8 mouse cellular contexts compared by ENCODE assay signal in genomic region chr7:19871943-19872601, GRCm38 (mm10). TPM values are rescaled to one million over a fixed set of nuclear protein-coding genes. Genes with fewer than 3 reads are reported as not detected.
DNase-seq lines count a peak whose midpoint lies in the region; ATAC-seq and TF ChIP-seq lines count a peak whose summit lies in the region.

No protein-coding gene starts in this region.

- H3K9ac ChIP-seq in stomach, postnatal 0 days (ENCODE audit: low read length): no peak overlapping the region

- no peak overlapping the region for H3K4me2 ChIP-seq in stomach, postnatal 0 days (replicated peaks; ENCODE audit: low read depth)

- peak overlapping the region; percentile 85; the same call in 1 of the 2 replicates for H3K27ac ChIP-seq in bone marrow macrophage, adult 2 months (ENCODE audit: insufficient read depth, low read depth, low read length)
- no peak overlapping the region for H3K27ac ChIP-seq in stomach, postnatal 0 days (replicated peaks)

- peak; percentile 97 for TF ChIP-seq CTCF in bone marrow macrophage, adult 2 months (IDR thresholded peaks at IDR 0.05; ENCODE audit: low read depth, low read length)
- peak; percentile 74 for TF ChIP-seq CTCF in stomach, postnatal 0 days (IDR thresholded peaks at IDR 0.05; ENCODE audit: low read depth)

- WGBS in stomach, postnatal 0 days: 31% methylated on average over 5 of the region's 5 CpGs

- TF ChIP-seq POLR2A in bone marrow macrophage, adult 2 months (IDR thresholded peaks at IDR 0.05; ENCODE audit: borderline replicate concordance, low read depth, low read length): no peak

- H3K27me3 ChIP-seq in megakaryocyte, embryonic 14.5 days (replicated peaks): no peaks in the 10 kb centered on the region
- H3K27me3 ChIP-seq in stomach, postnatal 0 days (ENCODE audit: control insufficient read depth, insufficient read depth, low read length): no peaks in the 10 kb centered on the region

- no peak for ATAC-seq in megakaryocyte, adult 5-6 weeks (ENCODE audit: poor library complexity, severe bottlenecking)
- ATAC-seq in stomach, postnatal 0 days (ENCODE audit: low FRiP score, low TSS enrichment): no peak
- ATAC-seq in erythroid progenitor cell, adult 5-6 weeks (replicated peaks; ENCODE audit: low FRiP score, poor library complexity, severe bottlenecking): no peak

- H3K4me3 ChIP-seq in megakaryocyte, embryonic 14.5 days (replicated peaks): peak overlapping the region; percentile 83
- H3K4me3 ChIP-seq in bone marrow macrophage, adult 2 months (ENCODE audit: insufficient read depth, low read length): no peak overlapping the region
- no peak overlapping the region for H3K4me3 ChIP-seq in stomach, postnatal 0 days (ENCODE audit: low read depth, low read length)

- peak; percentile 67 to 70 for DNase-seq in kidney, postnatal 4 days
- peak; percentile 58 for DNase-seq in stomach, postnatal 0 days (ENCODE audit: low spot score)
- no peak for DNase-seq in layer of hippocampus, postnatal 36 days
- DNase-seq in gastrocnemius, postnatal 10 days: no peak

- H3K36me3 ChIP-seq in megakaryocyte, embryonic 14.5 days (replicated peaks; ENCODE audit: low read length): no peaks in the 10 kb centered on the region
- no peaks in the 10 kb centered on the region for H3K36me3 ChIP-seq in stomach, postnatal 0 days (ENCODE audit: control insufficient read depth, insufficient read depth, low read length)

- H3K9me3 ChIP-seq in megakaryocyte, embryonic 14.5 days: no peaks in the 10 kb centered on the region
- no peaks in the 10 kb centered on the region for H3K9me3 ChIP-seq in stomach, postnatal 0 days (ENCODE audit: control insufficient read depth, low read length)

- H3K4me1 ChIP-seq in megakaryocyte, embryonic 14.5 days: peaks cover 50% of the 10 kb centered on the region
- H3K4me1 ChIP-seq in bone marrow macrophage, adult 2 months (ENCODE audit: control insufficient read depth, insufficient read depth, low read length): peaks cover 35% of the 10 kb centered on the region
- H3K4me1 ChIP-seq in stomach, postnatal 0 days (replicated peaks; ENCODE audit: control insufficient read depth, insufficient read depth): 0 out of 2 replicates have a peak, but pooled peaks cover 2% of the 10 kb centered on the region

- no peak for TF ChIP-seq EP300 in stomach, postnatal 0 days (optimal IDR thresholded peaks at IDR 0.05)

RNA-seq across cellular contexts. Expression of gene Ceacam16, which starts 11.0 kb away (rescaled TPM):
- polyA plus RNA-seq in megakaryocyte, embryonic 14.5 days (2012; ENCODE audit: insufficient read depth, low replicate concordance): 2.0 and 6.1 TPM in 2 replicates
- total RNA-seq in megakaryocyte, adult 5-6 weeks (2015): 0.47 and 0.75 TPM in 2 replicates
- 0.18 and 0.28 TPM in 2 replicates for total RNA-seq in megakaryocyte, adult 5-6 weeks (2017)
- polyA plus RNA-seq in bone marrow macrophage, adult 2 months (2012; ENCODE audit: insufficient read depth, insufficient read length, missing spikeins): 1.6 and 3.5 TPM in 2 replicates
- polyA plus RNA-seq in stomach, postnatal 0 days (2015; fragmentation: Nextera tagmentation; extraction: Ambion mirVana): not detected in 2 replicates
- not detected for total RNA-seq in layer of hippocampus, postnatal 36 days (2021)
- not detected in 2 replicates for total RNA-seq in erythroid progenitor cell, adult 5-6 weeks (2015; ENCODE audit: low replicate concordance)
- not detected in 2 replicates for total RNA-seq in erythroid progenitor cell, adult 5-6 weeks (2017; ENCODE audit: low replicate concordance)
- not detected for total RNA-seq in gastrocnemius, postnatal 10 days (2021)

RNA-seq across cellular contexts. Expression of gene Ceacam19, which starts 15.7 kb away (rescaled TPM):
- not detected in 2 replicates for polyA plus RNA-seq in megakaryocyte, embryonic 14.5 days (2012; ENCODE audit: insufficient read depth, low replicate concordance)
- 1.2 and 1.3 TPM in 2 replicates for total RNA-seq in megakaryocyte, adult 5-6 weeks (2015)
- 1.6 and 2.4 TPM in 2 replicates for total RNA-seq in megakaryocyte, adult 5-6 weeks (2017)
- polyA plus RNA-seq in bone marrow macrophage, adult 2 months (2012; ENCODE audit: insufficient read depth, insufficient read length, missing spikeins): 8.1 and 8.5 TPM in 2 replicates
- 9.5 and 10.2 TPM in 2 replicates for polyA plus RNA-seq in stomach, postnatal 0 days (2015; fragmentation: Nextera tagmentation; extraction: Ambion mirVana)
- not detected for total RNA-seq in layer of hippocampus, postnatal 36 days (2021)
- total RNA-seq in erythroid progenitor cell, adult 5-6 weeks (2015; ENCODE audit: low replicate concordance): not detected in 2 replicates
- total RNA-seq in erythroid progenitor cell, adult 5-6 weeks (2017; ENCODE audit: low replicate concordance): not detected in 2 replicates
- not detected for total RNA-seq in gastrocnemius, postnatal 10 days (2021)

RNA-seq across cellular contexts. Expression of gene Gm19345, which starts 20.3 kb away (rescaled TPM):
- 0.12 TPM in 1 of 2 replicates, not detected in the other for polyA plus RNA-seq in megakaryocyte, embryonic 14.5 days (2012; ENCODE audit: insufficient read depth, low replicate concordance)
- not detected in 2 replicates for total RNA-seq in megakaryocyte, adult 5-6 weeks (2015)
- total RNA-seq in megakaryocyte, adult 5-6 weeks (2017): not detected in 2 replicates
- not detected in 2 replicates for polyA plus RNA-seq in bone marrow macrophage, adult 2 months (2012; ENCODE audit: insufficient read depth, insufficient read length, missing spikeins)
- polyA plus RNA-seq in stomach, postnatal 0 days (2015; fragmentation: Nextera tagmentation; extraction: Ambion mirVana): 0.29 and 0.41 TPM in 2 replicates
- 1 to 10 TPM; 1.2 to 1.9 TPM for total RNA-seq in layer of hippocampus, postnatal 36 days (2021)
- not detected in 2 replicates for total RNA-seq in erythroid progenitor cell, adult 5-6 weeks (2015; ENCODE audit: low replicate concordance)
- total RNA-seq in erythroid progenitor cell, adult 5-6 weeks (2017; ENCODE audit: low replicate concordance): not detected in 2 replicates
- total RNA-seq in gastrocnemius, postnatal 10 days (2021): not detected

RNA-seq across cellular contexts. Expression of gene Pvr, which starts 48.9 kb away (rescaled TPM):
- 0.34 TPM in 1 of 2 replicates, not detected in the other for polyA plus RNA-seq in megakaryocyte, embryonic 14.5 days (2012; ENCODE audit: insufficient read depth, low replicate concordance)
- total RNA-seq in megakaryocyte, adult 5-6 weeks (2015): 7.8 TPM in 2 replicates
- 7.6 TPM in 2 replicates for total RNA-seq in megakaryocyte, adult 5-6 weeks (2017)
- polyA plus RNA-seq in bone marrow macrophage, adult 2 months (2012; ENCODE audit: insufficient read depth, insufficient read length, missing spikeins): 13.0 and 16.9 TPM in 2 replicates
- 6.2 and 6.7 TPM in 2 replicates for polyA plus RNA-seq in stomach, postnatal 0 days (2015; fragmentation: Nextera tagmentation; extraction: Ambion mirVana)
- 10 to 100 TPM; 11.5 to 14.9 TPM for total RNA-seq in layer of hippocampus, postnatal 36 days (2021)
- total RNA-seq in erythroid progenitor cell, adult 5-6 weeks (2015; ENCODE audit: low replicate concordance): 0.72 TPM in 1 of 2 replicates, not detected in the other
- 0.13 and 2.0 TPM in 2 replicates for total RNA-seq in erythroid progenitor cell, adult 5-6 weeks (2017; ENCODE audit: low replicate concordance)
- total RNA-seq in gastrocnemius, postnatal 10 days (2021): 10 to 100 TPM; 10.7 to 15.3 TPM

RNA-seq across cellular contexts. Expression of gene Bcl3, which starts 49.5 kb away (rescaled TPM):
- 183 and 210 TPM in 2 replicates for polyA plus RNA-seq in megakaryocyte, embryonic 14.5 days (2012; ENCODE audit: insufficient read depth, low replicate concordance)
- total RNA-seq in megakaryocyte, adult 5-6 weeks (2015): 29.2 and 39.1 TPM in 2 replicates
- total RNA-seq in megakaryocyte, adult 5-6 weeks (2017): 9.7 and 17.1 TPM in 2 replicates
- 60.7 and 72.2 TPM in 2 replicates for polyA plus RNA-seq in bone marrow macrophage, adult 2 months (2012; ENCODE audit: insufficient read depth, insufficient read length, missing spikeins)
- 8.9 and 9.1 TPM in 2 replicates for polyA plus RNA-seq in stomach, postnatal 0 days (2015; fragmentation: Nextera tagmentation; extraction: Ambion mirVana)
- 1 to 10 TPM in 1 of 2 experiments, under 1 TPM in 1; 0.32 to 1.4 TPM for total RNA-seq in layer of hippocampus, postnatal 36 days (2021)
- total RNA-seq in erythroid progenitor cell, adult 5-6 weeks (2015; ENCODE audit: low replicate concordance): 15.5 and 21.3 TPM in 2 replicates
- 0.77 TPM in 1 of 2 replicates, not detected in the other for total RNA-seq in erythroid progenitor cell, adult 5-6 weeks (2017; ENCODE audit: low replicate concordance)
- total RNA-seq in gastrocnemius, postnatal 10 days (2021): 1 to 10 TPM; 1.8 to 7.0 TPM

Comparison
In these comparisons a context has a peak if more than half of its experiments do, and no peak if none do; other contexts are left out.
1. DNase-seq: peak in kidney, postnatal 4 days (2 of 2) and stomach, postnatal 0 days (single experiment); none in layer of hippocampus, postnatal 36 days (0 of 2) and gastrocnemius, postnatal 10 days (single experiment).